Mouse (Mus musculus) hindbrain, embryonic 10.5 days (tissue): ENCODE measurements at regions not wholly inside any gene's neighbourhood (a gene's known extent, or its start where the extent isn't known, plus 50 kb on each side); places are given as distances from the start of the nearest gene placed in this dataset.

Source experiments
- DNase-seq: peaks from one replicate; pipeline ENCODE4 v3.0.0-alpha.2; 2017; ENCODE audit warnings: low spot score
- H3K27ac ChIP-seq: fragments of 300-500 bp; sonication (generic); 2 replicates; pipeline ENCODE4 v1.5.1; 2016; ENCODE audit warnings: mild to moderate bottlenecking, moderate library complexity
- H3K27me3 ChIP-seq: fragments of 300-500 bp; sonication (generic); 2 replicates; pipeline ENCODE4 v1.6.1; 2016; ENCODE audit warnings: mild to moderate bottlenecking; ENCODE audit not compliant: poor library complexity, insufficient read depth, severe bottlenecking
- H3K36me3 ChIP-seq: fragments of 300-500 bp; sonication (generic); 2 replicates; pipeline ENCODE4 v1.6.1; 2016; ENCODE audit warnings: mild to moderate bottlenecking, moderate library complexity
- H3K4me1 ChIP-seq: fragments of 300-500 bp; sonication (generic); replicated peaks from 2 replicates; pipeline ENCODE4 v1.6.1; 2016; ENCODE audit warnings: mild to moderate bottlenecking
- H3K4me3 ChIP-seq: fragments of 300-500 bp; sonication (generic); 2 replicates; pipeline ENCODE4 v1.5.1; 2016; ENCODE audit warnings: mild to moderate bottlenecking, moderate library complexity
- H3K9me3 ChIP-seq: fragments of 300-500 bp; sonication (generic); 2 replicates; pipeline ENCODE4 v1.6.1; 2016; ENCODE audit warnings: mild to moderate bottlenecking, moderate library complexity
- WGBS: fragments of 180-500 bp; shearing (Covaris S2); methylation state at CpG from one replicate; pipeline ENCODE4 v1.1.7; 2016; 5-methylcytosine and 5-hydroxymethylcytosine counted together

- H3K27me3 ChIP-seq = no peaks in the 10 kb centered on the region
- peaks cover 9% of the 10 kb centered on the region; the same call in 1 of the 2 replicates for H3K4me1 ChIP-seq
- no peak overlapping the region for H3K4me3 ChIP-seq
- H3K27ac ChIP-seq = no peak overlapping the region
- 86% methylated on average over 5 of the region's 5 CpGs for WGBS
- no peaks in the 10 kb centered on the region for H3K36me3 ChIP-seq
- no peak for DNase-seq
- no peaks in the 10 kb centered on the region for H3K9me3 ChIP-seq
These were observed 247.8 kb downstream of the Fign start for GRCm38 (mm10) chr2:63850033-63850432.

- Histone ChIP-seq H3K36me3 (no peaks in the 10 kb centered on the region), H3K9me3 (no peaks in the 10 kb centered on the region), H3K4me3 (no peak overlapping the region), H3K27ac (no peak overlapping the region), H3K4me1 (peaks cover 8% of the 10 kb centered on the region; the same call in 1 of the 2 replicates), H3K27me3 (no peaks in the 10 kb centered on the region)
- no peak for DNase-seq
- WGBS = 83% methylated on average over 6 of the region's 6 CpGs
These were observed 248.4 kb downstream of the Fign start for GRCm38 (mm10) chr2:63849486-63849885.

GRCm38 (mm10) chr2:63832041-63832714 lies 265.7 kb downstream of the Fign start:
- H3K27me3 ChIP-seq = no peaks in the 10 kb centered on the region
- H3K9me3 ChIP-seq = no peaks in the 10 kb centered on the region
- H3K4me1 ChIP-seq = no peaks in the 10 kb centered on the region
- H3K4me3 ChIP-seq = no peak overlapping the region
- no peak overlapping the region for H3K27ac ChIP-seq
- DNase-seq = no peak
- H3K36me3 ChIP-seq = no peaks in the 10 kb centered on the region
- 89% methylated on average over 4 of the region's 4 CpGs for WGBS

GRCm38 (mm10) chr2:63830431-63830830 lies 267.4 kb downstream of the Fign start:
- Histone ChIP-seq H3K4me1 (no peaks in the 10 kb centered on the region), H3K27me3 (no peaks in the 10 kb centered on the region), H3K4me3 (no peak overlapping the region), H3K9me3 (no peaks in the 10 kb centered on the region), H3K36me3 (no peaks in the 10 kb centered on the region), H3K27ac (no peak overlapping the region)
- no peak for DNase-seq
- 80% methylated on average over 5 of the region's 5 CpGs for WGBS

GRCm38 (mm10) chr2:63828633-63829032 lies 269.2 kb downstream of the Fign start:
- Histone ChIP-seq H3K27ac (no peak overlapping the region), H3K27me3 (no peaks in the 10 kb centered on the region), H3K4me1 (no peaks in the 10 kb centered on the region), H3K9me3 (no peaks in the 10 kb centered on the region), H3K4me3 (no peak overlapping the region), H3K36me3 (no peaks in the 10 kb centered on the region)
- 59% methylated on average over 3 of the region's 3 CpGs for WGBS
- peak; percentile 25 for DNase-seq

- Histone ChIP-seq H3K27ac (no peak overlapping the region), H3K4me1 (peaks cover 4% of the 10 kb centered on the region; the same call in 1 of the 2 replicates), H3K36me3 (no peaks in the 10 kb centered on the region), H3K4me3 (no peak overlapping the region), H3K9me3 (no peaks in the 10 kb centered on the region), H3K27me3 (no peaks in the 10 kb centered on the region)
- 34% methylated on average over 8 of the region's 8 CpGs for WGBS
- no peak for DNase-seq
These were observed 278.4 kb downstream of the Fign start for GRCm38 (mm10) chr2:63819440-63819839.
